Mouse (Mus musculus): ENCODE data around the gene Art2b. TPM values are rescaled to one million over a fixed set of nuclear protein-coding genes. Genes with fewer than 3 reads are reported as not detected.

The Art2b gene
- total RNA-seq, 2 experiments from 2014 or later, result 1.4 to 2.7 TPM

Other genes starting within 250 kb of the Art2b start
- 68.9 and 88.4 TPM in 2 replicates for gene Arap1, start 237.5 kb downstream of the Art2b start, total RNA-seq (2014; fragmentation: Nextera tagmentation)
- gene Arap1, start 237.5 kb downstream of the Art2b start, total RNA-seq (2017), result 20.1 and 31.0 TPM in 2 replicates
- gene Gm45837, start 174.7 kb downstream of the Art2b start, total RNA-seq (2014; fragmentation: Nextera tagmentation), result not detected in 2 replicates
- not detected in 2 replicates for gene Gm45837, start 174.7 kb downstream of the Art2b start, total RNA-seq (2017)
- gene Pde2a, start 163.9 kb downstream of the Art2b start, total RNA-seq (2014; fragmentation: Nextera tagmentation), result 4.7 and 19.4 TPM in 2 replicates
- 4.5 and 6.0 TPM in 2 replicates for gene Pde2a, start 163.9 kb downstream of the Art2b start, total RNA-seq (2017)
- 28.3 and 41.2 TPM in 2 replicates for gene Clpb, start 78.0 kb upstream of the Art2b start, total RNA-seq (2014; fragmentation: Nextera tagmentation)
- 25.5 and 26.2 TPM in 2 replicates for gene Clpb, start 78.0 kb upstream of the Art2b start, total RNA-seq (2017)
- gene Phox2a, start 232.7 kb upstream of the Art2b start, total RNA-seq (2014; fragmentation: Nextera tagmentation), result not detected in 2 replicates
- not detected in 2 replicates for gene Phox2a, start 232.7 kb upstream of the Art2b start, total RNA-seq (2017)

All from megakaryocyte-erythroid progenitor cell, adult 5-6 weeks (primary cell).